Comparison of ENCODE assay signal across 9 mouse cellular contexts in genomic region chr1:92130470-92131100, GRCm38 (mm10).
DNase-seq lines count a peak whose midpoint lies in the region; ATAC-seq lines count a peak whose summit lies in the region.
"Had no signal": no experiment of that assay in that cellular context is flagged by ENCODE, and none has a peak within 500 bp of the region (broad histone marks: within the 10 kb centered on the region; RNA-seq: fewer than 3 reads in every experiment).

No protein-coding gene starts in this region.

- no peak for ATAC-seq in cerebellum, adult (ENCODE audit: insufficient number of reproducible peaks, low FRiP score, low TSS enrichment)
- peak; percentile 62 for ATAC-seq in intestine, embryonic 15.5 days
- peak; percentile 54; the same call in 1 of the 2 replicates for ATAC-seq in neural tube, embryonic 14.5 days (ENCODE audit: low read depth)

- H3K27ac ChIP-seq in intestine, embryonic 15.5 days = peak overlapping the region; percentile 71; the same call in 1 of the 2 replicates
- peak overlapping the region; percentile 18; the same call in 1 of the 2 replicates for H3K27ac ChIP-seq in neural tube, embryonic 14.5 days (ENCODE audit: low read depth, low read length)

- peaks cover 10% of the 10 kb centered on the region for H3K4me1 ChIP-seq in intestine, embryonic 15.5 days (replicated peaks)
- peaks cover 8% of the 10 kb centered on the region for H3K4me1 ChIP-seq in neural tube, embryonic 14.5 days (ENCODE audit: control insufficient read depth, insufficient read depth, low read length)

- H3K27me3 ChIP-seq in intestine, embryonic 15.5 days (replicated peaks) = no peaks in the 10 kb centered on the region
- no peaks in the 10 kb centered on the region for H3K27me3 ChIP-seq in neural tube, embryonic 14.5 days (ENCODE audit: control insufficient read depth, insufficient read depth, low read length)
- H3K27me3 ChIP-seq: CH12.LX had no signal

- 39% methylated on average over 6 of the region's 6 CpGs for WGBS in intestine, embryonic 15.5 days
- WGBS in neural tube, embryonic 14.5 days = 42% methylated on average over 6 of the region's 6 CpGs

- intact Hi-C loops in left cerebral cortex, postnatal 10 days (cut with DNase I) = no loop called here

- peak; percentile 66 to 70 for DNase-seq in cerebellum, postnatal 10 days
- peak; percentile 83 for DNase-seq in adrenal gland, postnatal 14 days
- peak; percentile 85 for DNase-seq in gastrocnemius, postnatal 25 days
- peak; percentile 44 to 75 for DNase-seq in left cerebral cortex, postnatal 10 days (ENCODE audit: extremely low spot score in 1 of 2, low spot score in 2 of 2)
- DNase-seq in urinary bladder, postnatal 25 days (ENCODE audit: low spot score) = peak; percentile 44

- H3K9ac ChIP-seq in intestine, embryonic 15.5 days = no peak overlapping the region
- no peak overlapping the region for H3K9ac ChIP-seq in neural tube, embryonic 14.5 days (replicated peaks; ENCODE audit: low read depth, low read length)

- H3K4me3 ChIP-seq in intestine, embryonic 15.5 days (replicated peaks) = no peak overlapping the region
- no peak overlapping the region for H3K4me3 ChIP-seq in neural tube, embryonic 14.5 days (ENCODE audit: low read depth, low read length)

- H3K36me3 ChIP-seq in intestine, embryonic 15.5 days = no peaks in the 10 kb centered on the region
- H3K36me3 ChIP-seq in neural tube, embryonic 14.5 days (ENCODE audit: control insufficient read depth, insufficient read depth, low read length) = no peaks in the 10 kb centered on the region

- H3K9me3 ChIP-seq in intestine, embryonic 15.5 days = no peaks in the 10 kb centered on the region
- H3K9me3 ChIP-seq in neural tube, embryonic 14.5 days (ENCODE audit: control insufficient read depth, low read length) = no peaks in the 10 kb centered on the region

- H3K4me2 ChIP-seq in intestine, embryonic 15.5 days (replicated peaks) = no peak overlapping the region
- no peak overlapping the region for H3K4me2 ChIP-seq in neural tube, embryonic 14.5 days (ENCODE audit: low read depth, low read length)
